Mouse (Mus musculus) limb, embryonic 11.5 days (tissue): ENCODE measurements around the gene Mapk12. TPM values are rescaled to one million over a fixed set of nuclear protein-coding genes. Genes with fewer than 3 reads are reported as not detected.

Source experiments
- ATAC-seq: fragments of 200-750 bp; cut with Nextera tagmentation; 2 replicates; pipeline ENCODE4 v1.8.0; 2017; ENCODE audit warnings: low read depth; ENCODE audit not compliant: insufficient number of reproducible peaks, low FRiP score, low TSS enrichment
- DNase-seq: peaks from one replicate; pipeline ENCODE4 v3.0.0-alpha.2; 2015; ENCODE audit warnings: low spot score
- H3K27ac ChIP-seq: fragments of 300-500 bp; sonication (generic); replicated peaks from 2 replicates; pipeline ENCODE4 v1.5.1; 2014; ENCODE audit warnings: low read depth, mild to moderate bottlenecking, low read length
- H3K27me3 ChIP-seq: fragments of 300-500 bp; sonication (generic); 2 replicates; pipeline ENCODE4 v1.6.1; 2014; ENCODE audit warnings: mild to moderate bottlenecking, low read length, mixed read lengths; ENCODE audit not compliant: control insufficient read depth, insufficient read depth
- H3K36me3 ChIP-seq: fragments of 300-500 bp; sonication (generic); 2 replicates; pipeline ENCODE4 v1.6.1; 2014; ENCODE audit warnings: mild to moderate bottlenecking, low read length, moderate library complexity, mixed read lengths; ENCODE audit not compliant: control insufficient read depth, insufficient read depth
- H3K4me1 ChIP-seq: fragments of 300-500 bp; sonication (generic); 2 replicates; pipeline ENCODE4 v1.6.1; 2014; ENCODE audit warnings: low read length, mixed read lengths; ENCODE audit not compliant: control insufficient read depth, insufficient read depth
- H3K4me2 ChIP-seq: fragments of 300-500 bp; sonication (generic); 2 replicates; pipeline ENCODE4 v1.6.1; 2014; ENCODE audit warnings: low read depth, mild to moderate bottlenecking, moderate library complexity; ENCODE audit not compliant: severe bottlenecking
- H3K4me3 ChIP-seq: fragments of 300-500 bp; sonication (generic); 2 replicates; pipeline ENCODE4 v1.5.1; 2014; ENCODE audit warnings: low read depth, low read length
- H3K9ac ChIP-seq: fragments of 300-500 bp; sonication (generic); 2 replicates; pipeline ENCODE4 v1.6.1; 2014; ENCODE audit warnings: mild to moderate bottlenecking, low read length
- H3K9me3 ChIP-seq: fragments of 300-500 bp; sonication (generic); 2 replicates; pipeline ENCODE4 v1.6.1; 2016; ENCODE audit warnings: low read length; ENCODE audit not compliant: control insufficient read depth
- WGBS: fragments of 180-500 bp; shearing (Covaris S2); extraction: QIAGEN DNeasy Blood & Tissue Kit; methylation state at CpG from one replicate; pipeline ENCODE4 v1.1.7; 2014; 5-methylcytosine and 5-hydroxymethylcytosine counted together
- polyA plus RNA-seq: library from polyadenylated mRNA; unstranded; fragments of >200 nt; fragmentation: Nextera tagmentation; extraction: Ambion mirVana; gene quantifications from 2 replicates; pipeline ENCODE4 v1.2.1, GENCODE M21; 2014

Mapk12 gene
- polyA plus RNA-seq, 1 experiment from 2014 or later: 15.2 TPM

GRCm38 (mm10) chr15:89147024-89147423 lies 6.5 kb upstream of the Mapk12 start:
- Histone ChIP-seq H3K9ac (peak overlapping the region; percentile 37; the same call in 1 of the 2 replicates), H3K4me2 (peak overlapping the region; percentile 74), H3K36me3 (no peaks in the 10 kb centered on the region), H3K27me3 (peaks cover 13% of the 10 kb centered on the region; the same call in 1 of the 2 replicates), H3K4me1 (peaks cover 16% of the 10 kb centered on the region), H3K9me3 (no peaks in the 10 kb centered on the region), H3K4me3 (peak overlapping the region; percentile 24), H3K27ac (no peak overlapping the region)
- 3% methylated on average over 16 of the region's 16 CpGs for WGBS
- ATAC-seq (no peak), DNase-seq (peak; percentile 54)

- Histone ChIP-seq H3K27ac (no peak overlapping the region), H3K4me1 (peaks cover 16% of the 10 kb centered on the region), H3K4me2 (peak overlapping the region; percentile 74), H3K9me3 (no peaks in the 10 kb centered on the region), H3K4me3 (peak overlapping the region; percentile 24), H3K36me3 (no peaks in the 10 kb centered on the region), H3K27me3 (peaks cover 13% of the 10 kb centered on the region; the same call in 1 of the 2 replicates), H3K9ac (peak overlapping the region; percentile 37; the same call in 1 of the 2 replicates)
- peak; percentile 77 for DNase-seq
- 2% methylated on average over 27 of the region's 27 CpGs for WGBS
- ATAC-seq: 0 out of 2 replicates have a peak, but pooled peaks have one; percentile 32
Observed at GRCm38 (mm10) chr15:89146537-89146936, 6.0 kb upstream of the Mapk12 start.

- Histone ChIP-seq H3K9me3 (no peaks in the 10 kb centered on the region), H3K9ac (0 out of 2 replicates have a peak overlapping the region, but pooled peaks have one; percentile 22), H3K4me3 (peak overlapping the region; percentile 24; the same call in 1 of the 2 replicates), H3K4me2 (peak overlapping the region; percentile 74; the same call in 1 of the 2 replicates), H3K4me1 (peaks cover 21% of the 10 kb centered on the region), H3K27ac (no peak overlapping the region), H3K36me3 (no peaks in the 10 kb centered on the region), H3K27me3 (peaks cover 13% of the 10 kb centered on the region; the same call in 1 of the 2 replicates)
- 65% methylated on average over 24 of the region's 24 CpGs for WGBS
- DNase-seq (no peak), ATAC-seq (no peak)
Observed at GRCm38 (mm10) chr15:89145813-89146350, 5.4 kb upstream of the Mapk12 start.

GRCm38 (mm10) chr15:89144965-89145364 lies 4.5 kb upstream of the Mapk12 start:
- Histone ChIP-seq H3K4me1 (peaks cover 25% of the 10 kb centered on the region), H3K9ac (no peak overlapping the region), H3K27ac (no peak overlapping the region), H3K36me3 (no peaks in the 10 kb centered on the region), H3K9me3 (no peaks in the 10 kb centered on the region), H3K27me3 (peaks cover 13% of the 10 kb centered on the region; the same call in 1 of the 2 replicates), H3K4me2 (no peak overlapping the region), H3K4me3 (no peak overlapping the region)
- ATAC-seq: no peak
- DNase-seq: no peak
- WGBS: 92% methylated on average over 11 of the region's 11 CpGs

- peaks cover 17% of the 10 kb centered on the region for H3K4me1 ChIP-seq
- no peak overlapping the region for H3K4me2 ChIP-seq
- H3K27ac ChIP-seq: no peak overlapping the region
- H3K36me3 ChIP-seq: no peaks in the 10 kb centered on the region
- H3K9me3 ChIP-seq: no peaks in the 10 kb centered on the region
- WGBS: 80% methylated on average over 2 of the region's 2 CpGs
- H3K4me3 ChIP-seq: no peak overlapping the region
- peaks cover 8% of the 10 kb centered on the region; the same call in 1 of the 2 replicates for H3K27me3 ChIP-seq
- no peak overlapping the region for H3K9ac ChIP-seq
- ATAC-seq (no peak), DNase-seq (no peak)
Observed at GRCm38 (mm10) chr15:89143134-89143533, 2.6 kb upstream of the Mapk12 start.

GRCm38 (mm10) chr15:89141905-89142304 lies 1.4 kb upstream of the Mapk12 start:
- Histone ChIP-seq H3K9ac (no peak overlapping the region), H3K9me3 (no peaks in the 10 kb centered on the region), H3K4me3 (no peak overlapping the region), H3K4me2 (no peak overlapping the region), H3K27me3 (peaks cover 6% of the 10 kb centered on the region; the same call in 1 of the 2 replicates), H3K4me1 (peaks cover 18% of the 10 kb centered on the region), H3K27ac (no peak overlapping the region), H3K36me3 (no peaks in the 10 kb centered on the region)
- WGBS: 62% methylated on average over 4 of the region's 4 CpGs
- ATAC-seq (no peak), DNase-seq (no peak)

- DNase-seq (no peak), ATAC-seq (no peak)
- H3K4me3 ChIP-seq: 0 out of 2 replicates have a peak overlapping the region, but pooled peaks have one; percentile 57
- no peak overlapping the region for H3K9ac ChIP-seq
- peaks cover 3% of the 10 kb centered on the region; the same call in 1 of the 2 replicates for H3K27me3 ChIP-seq
- peaks cover 14% of the 10 kb centered on the region for H3K4me1 ChIP-seq
- H3K9me3 ChIP-seq: no peaks in the 10 kb centered on the region
- no peak overlapping the region for H3K27ac ChIP-seq
- 16% methylated on average over 5 of the region's 5 CpGs for WGBS
- H3K4me2 ChIP-seq: peak overlapping the region; percentile 98; the same call in 1 of the 2 replicates
- H3K36me3 ChIP-seq: no peaks in the 10 kb centered on the region
Observed at GRCm38 (mm10) chr15:89141443-89141842, 940 bp upstream of the Mapk12 start.

- H3K36me3 ChIP-seq: no peaks in the 10 kb centered on the region
- H3K9ac ChIP-seq: peak overlapping the region; percentile 61
- peak; percentile 61 for DNase-seq
- H3K27ac ChIP-seq: no peak overlapping the region; the same call in 1 of the 2 replicates
- no peak; the same call in none of the 2 replicates for ATAC-seq
- under 1% methylated on average over 52 of the region's 53 CpGs for WGBS
- H3K4me1 ChIP-seq: peaks cover 11% of the 10 kb centered on the region
- H3K9me3 ChIP-seq: no peaks in the 10 kb centered on the region
- H3K27me3 ChIP-seq: no peaks in the 10 kb centered on the region
- H3K4me2 ChIP-seq: peak overlapping the region; percentile 98
- peak overlapping the region; percentile 57 for H3K4me3 ChIP-seq
Observed at GRCm38 (mm10) chr15:89140048-89140658, 350 bp downstream of the Mapk12 start.
